Mouse (Mus musculus) forebrain, embryonic 14.5 days (tissue): Measurements from ENCODE around the gene Casc3. TPM values are rescaled to one million over a fixed set of nuclear protein-coding genes. Genes with fewer than 3 reads are reported as not detected.

Source experiments
- ATAC-seq: fragments of 200-750 bp; cut with Nextera tagmentation; 2 replicates; pipeline ENCODE4 v1.8.0; 2017; ENCODE audit warnings: mild to moderate bottlenecking, moderate library complexity
- DNase-seq: peaks from one replicate; pipeline ENCODE4 v3.0.0-alpha.2; 2015; ENCODE audit warnings: low spot score
- H3K27ac ChIP-seq: fragments of 300-500 bp; sonication (generic); 2 replicates; pipeline ENCODE4 v1.5.1; 2014; ENCODE audit warnings: low read depth, mild to moderate bottlenecking, control low read depth, low read length, moderate library complexity
- H3K27me3 ChIP-seq: fragments of 300-500 bp; sonication (generic); replicated peaks from 2 replicates; pipeline ENCODE4 v1.6.1; 2014; ENCODE audit warnings: low read length, control low read depth, mixed read lengths; ENCODE audit not compliant: control insufficient read depth, insufficient read depth
- H3K36me3 ChIP-seq: fragments of 300-500 bp; sonication (generic); 2 replicates; pipeline ENCODE4 v1.6.1; 2014; ENCODE audit warnings: low read length, control low read depth; ENCODE audit not compliant: control insufficient read depth, insufficient read depth
- H3K4me1 ChIP-seq: fragments of 300-500 bp; sonication (generic); 2 replicates; pipeline ENCODE4 v1.6.1; 2014; ENCODE audit warnings: antibody characterized with exemption, low read length, control low read depth; ENCODE audit not compliant: control insufficient read depth, insufficient read depth
- H3K4me2 ChIP-seq: fragments of 300-500 bp; sonication (generic); 2 replicates; pipeline ENCODE4 v1.6.1; 2014; ENCODE audit warnings: mild to moderate bottlenecking, control low read depth, low read length
- H3K4me3 ChIP-seq: fragments of 300-500 bp; sonication (generic); 2 replicates; pipeline ENCODE4 v1.5.1; 2014; ENCODE audit warnings: low read depth, low read length, control low read depth
- H3K9ac ChIP-seq: fragments of 300-500 bp; sonication (generic); 2 replicates; pipeline ENCODE4 v1.6.1; 2014; ENCODE audit warnings: mild to moderate bottlenecking, low read length, control low read depth, moderate library complexity
- H3K9me3 ChIP-seq: fragments of 300-500 bp; sonication (generic); replicated peaks from 2 replicates; pipeline ENCODE4 v1.6.1; 2016; ENCODE audit warnings: low read length, control low read depth, mixed read lengths; ENCODE audit not compliant: control insufficient read depth
- WGBS: fragments of 180-500 bp; shearing (Covaris S2); extraction: QIAGEN DNeasy Blood & Tissue Kit; methylation state at CpG from one replicate; pipeline ENCODE4 v1.1.7; 2014; 5-methylcytosine and 5-hydroxymethylcytosine counted together
- polyA plus RNA-seq: library from polyadenylated mRNA; unstranded; fragments of >200 nt; fragmentation: Nextera tagmentation; extraction: Ambion mirVana; gene quantifications from 2 replicates; pipeline ENCODE4 v1.2.1, GENCODE M21; 2014

The Casc3 gene
- polyA plus RNA-seq, 1 experiment from 2014 or later: 41.0 TPM

- Histone ChIP-seq H3K9ac (0 out of 2 replicates have a peak overlapping the region, but pooled peaks have one; percentile 17), H3K4me3 (no peak overlapping the region), H3K4me2 (no peak overlapping the region), H3K27me3 (no peaks in the 10 kb centered on the region), H3K4me1 (peaks cover 38% of the 10 kb centered on the region), H3K27ac (peak overlapping the region; percentile 79), H3K36me3 (peaks cover 83% of the 10 kb centered on the region), H3K9me3 (no peaks in the 10 kb centered on the region)
- DNase-seq: peak; percentile 65
- ATAC-seq: peak; percentile 5; the same call in 1 of the 2 replicates
- WGBS: 24% methylated on average over 8 of the region's 9 CpGs
Measured at GRCm38 (mm10) chr11:98765421-98766309, 39.0 kb upstream of the Casc3 start.

- WGBS: 35% methylated on average over 2 of the region's 2 CpGs
- DNase-seq: no peak
- peaks cover 38% of the 10 kb centered on the region for H3K4me1 ChIP-seq
- ATAC-seq: no peak
- no peak overlapping the region for H3K4me3 ChIP-seq
- H3K27me3 ChIP-seq: no peaks in the 10 kb centered on the region
- H3K9me3 ChIP-seq: no peaks in the 10 kb centered on the region
- peaks cover 83% of the 10 kb centered on the region for H3K36me3 ChIP-seq
- H3K4me2 ChIP-seq: no peak overlapping the region
- H3K9ac ChIP-seq: no peak overlapping the region; the same call in 1 of the 2 replicates
- H3K27ac ChIP-seq: peak overlapping the region; percentile 79
Measured at GRCm38 (mm10) chr11:98766346-98766745, 38.4 kb upstream of the Casc3 start.

- WGBS: 41% methylated on average over 5 of the region's 5 CpGs
- no peak for DNase-seq
- peak overlapping the region; percentile 16; the same call in 1 of the 2 replicates for H3K4me2 ChIP-seq
Measured at GRCm38 (mm10) chr11:98766816-98767215, 37.9 kb upstream of the Casc3 start.

GRCm38 (mm10) chr11:98767276-98767675 is 37.4 kb upstream of the Casc3 start:
- no peaks in the 10 kb centered on the region for H3K27me3 ChIP-seq
- no peaks in the 10 kb centered on the region for H3K9me3 ChIP-seq
- H3K36me3 ChIP-seq: peaks cover 77% of the 10 kb centered on the region
- peak overlapping the region; percentile 79 for H3K27ac ChIP-seq
- peaks cover 38% of the 10 kb centered on the region for H3K4me1 ChIP-seq
- peak; percentile 78 for ATAC-seq
- peak overlapping the region; percentile 5; the same call in 1 of the 2 replicates for H3K9ac ChIP-seq
- DNase-seq: peak; percentile 81
- WGBS: 30% methylated on average over 9 of the region's 9 CpGs
- peak overlapping the region; percentile 16; the same call in 1 of the 2 replicates for H3K4me2 ChIP-seq
- no peak overlapping the region for H3K4me3 ChIP-seq

More at GRCm38 (mm10) chr11:98766816-98767215, 37.9 kb upstream of the Casc3 start:
- Histone ChIP-seq H3K27me3 (no peaks in the 10 kb centered on the region), H3K9ac (peak overlapping the region; percentile 5; the same call in 1 of the 2 replicates), H3K4me3 (no peak overlapping the region), H3K27ac (peak overlapping the region; percentile 79), H3K4me1 (peaks cover 38% of the 10 kb centered on the region), H3K9me3 (no peaks in the 10 kb centered on the region), H3K36me3 (peaks cover 80% of the 10 kb centered on the region)
- ATAC-seq: peak; percentile 14; the same call in 1 of the 2 replicates

GRCm38 (mm10) chr11:98767713-98768112 is 37.0 kb upstream of the Casc3 start:
- peak overlapping the region; percentile 55; the same call in 1 of the 2 replicates for H3K9ac ChIP-seq
- peak; percentile 63 for DNase-seq
- H3K4me1 ChIP-seq: peaks cover 38% of the 10 kb centered on the region

GRCm38 (mm10) chr11:98768127-98769006 is 36.3 kb upstream of the Casc3 start:
- H3K27ac ChIP-seq: peak overlapping the region; percentile 85
- no peak for DNase-seq
- H3K4me2 ChIP-seq: peak overlapping the region; percentile 40
- peaks cover 40% of the 10 kb centered on the region for H3K4me1 ChIP-seq
- H3K27me3 ChIP-seq: no peaks in the 10 kb centered on the region
- no peaks in the 10 kb centered on the region for H3K9me3 ChIP-seq
- H3K9ac ChIP-seq: peak overlapping the region; percentile 55
- H3K4me3 ChIP-seq: peak overlapping the region; percentile 6; the same call in 1 of the 2 replicates
- no peak for ATAC-seq
- 36% methylated on average over 38 of the region's 39 CpGs for WGBS
- H3K36me3 ChIP-seq: peaks cover 67% of the 10 kb centered on the region

More at GRCm38 (mm10) chr11:98767713-98768112, 37.0 kb upstream of the Casc3 start:
- WGBS: 15% methylated on average over 4 of the region's 4 CpGs
- peak overlapping the region; percentile 85 for H3K27ac ChIP-seq
- H3K4me2 ChIP-seq: peak overlapping the region; percentile 40
- H3K4me3 ChIP-seq: no peak overlapping the region
- H3K27me3 ChIP-seq: no peaks in the 10 kb centered on the region
- peak; percentile 38 for ATAC-seq
- peaks cover 73% of the 10 kb centered on the region for H3K36me3 ChIP-seq
- H3K9me3 ChIP-seq: no peaks in the 10 kb centered on the region

- Histone ChIP-seq H3K9me3 (no peaks in the 10 kb centered on the region), H3K36me3 (peaks cover 58% of the 10 kb centered on the region), H3K4me3 (no peak overlapping the region), H3K27me3 (no peaks in the 10 kb centered on the region), H3K4me2 (peak overlapping the region; percentile 40; the same call in 1 of the 2 replicates), H3K4me1 (peaks cover 49% of the 10 kb centered on the region), H3K27ac (peak overlapping the region; percentile 85), H3K9ac (no peak overlapping the region; the same call in 1 of the 2 replicates)
- WGBS: 89% methylated on average over 25 of the region's 25 CpGs
- DNase-seq (no peak), ATAC-seq (no peak)
Measured at GRCm38 (mm10) chr11:98769007-98769954, 35.4 kb upstream of the Casc3 start.
